Mouse (Mus musculus) hindbrain, postnatal 0 days (tissue): ENCODE results near the gene Slc6a16. TPM values are rescaled to one million over a fixed set of nuclear protein-coding genes. Genes with fewer than 3 reads are reported as not detected.

ENCODE experiments used
- ATAC-seq: fragments of 200-750 bp; cut with Nextera tagmentation; 2 replicates; pipeline ENCODE4 v1.8.0; 2017; ENCODE audit warnings: mild to moderate bottlenecking, moderate TSS enrichment, moderate library complexity
- DNase-seq: peaks from one replicate; pipeline ENCODE4 v3.0.0-alpha.2; 2015; ENCODE audit warnings: low spot score
- H3K27ac ChIP-seq: fragments of 300-500 bp; sonication (generic); 2 replicates; pipeline ENCODE4 v1.5.1; 2014; ENCODE audit warnings: mild to moderate bottlenecking
- H3K27me3 ChIP-seq: fragments of 300-500 bp; sonication (generic); 2 replicates; pipeline ENCODE4 v1.6.1; 2014; ENCODE audit warnings: low read length, mixed read lengths; ENCODE audit not compliant: insufficient read depth
- H3K36me3 ChIP-seq: fragments of 300-500 bp; sonication (generic); 2 replicates; pipeline ENCODE4 v1.6.1; 2014; ENCODE audit warnings: low read length, mixed read lengths; ENCODE audit not compliant: insufficient read depth
- H3K4me1 ChIP-seq: fragments of 300-500 bp; sonication (generic); 2 replicates; pipeline ENCODE4 v1.6.1; 2014; ENCODE audit warnings: antibody characterized with exemption, low read length, mixed read lengths; ENCODE audit not compliant: insufficient read depth
- H3K4me2 ChIP-seq: fragments of 300-500 bp; sonication (generic); 2 replicates; pipeline ENCODE4 v1.6.1; 2014; ENCODE audit warnings: low read depth, mild to moderate bottlenecking, low read length, moderate library complexity, mixed read lengths
- H3K4me3 ChIP-seq: fragments of 300-500 bp; sonication (generic); 2 replicates; pipeline ENCODE4 v1.5.1; 2014; ENCODE audit warnings: low read length
- H3K9ac ChIP-seq: fragments of 300-500 bp; sonication (generic); replicated peaks from 2 replicates; pipeline ENCODE4 v1.6.1; 2014; ENCODE audit warnings: mild to moderate bottlenecking, low read length, moderate library complexity, mixed read lengths
- H3K9me3 ChIP-seq: fragments of 300-500 bp; sonication (generic); 2 replicates; pipeline ENCODE4 v1.6.1; 2016; ENCODE audit warnings: low read length, mixed read lengths
- CTCF ChIP-seq: IDR thresholded peaks from 2 replicates; pipeline ENCODE4 v1.5.1; 2016; ENCODE audit warnings: antibody characterized with exemption, control low read depth, low read depth
- WGBS: fragments of 180-500 bp; shearing (Covaris S2); extraction: QIAGEN DNeasy Blood & Tissue Kit; methylation state at CpG from one replicate; pipeline ENCODE4 v1.1.7; 2014; 5-methylcytosine and 5-hydroxymethylcytosine counted together
- polyA plus RNA-seq: library from polyadenylated mRNA; unstranded; fragments of >200 nt; fragmentation: Nextera tagmentation; extraction: Ambion mirVana; gene quantifications from 2 replicates; pipeline ENCODE4 v1.2.1, GENCODE M21; 2015
- total RNA-seq: library from RNA; depleted of rRNA; stranded (reverse); fragments of >200 nt; gene quantifications from 2 replicates; pipeline ENCODE4 v1.2.3, GENCODE M21; 2014

The Slc6a16 gene
- total and polyA plus RNA-seq, 2 experiments from 2014 or later, result 1.3 to 2.0 TPM

- no peak overlapping the region for H3K4me2 ChIP-seq
- H3K27me3 ChIP-seq, result no peaks in the 10 kb centered on the region
- no peak for TF ChIP-seq CTCF
- H3K4me1 ChIP-seq, result no peaks in the 10 kb centered on the region
- no peaks in the 10 kb centered on the region for H3K9me3 ChIP-seq
- no peak for DNase-seq
- H3K4me3 ChIP-seq, result no peak overlapping the region
- WGBS, result 57% methylated on average over 13 of the region's 13 CpGs
- ATAC-seq, result no peak
- H3K27ac ChIP-seq, result no peak overlapping the region
- H3K36me3 ChIP-seq, result no peaks in the 10 kb centered on the region
- H3K9ac ChIP-seq, result no peak overlapping the region
These were observed 45.3 kb upstream of the Slc6a16 start for GRCm38 (mm10) chr7:45195341-45196175.

- Histone ChIP-seq H3K4me3 (no peak overlapping the region), H3K27me3 (no peaks in the 10 kb centered on the region), H3K4me1 (no peaks in the 10 kb centered on the region), H3K9ac (no peak overlapping the region), H3K9me3 (no peaks in the 10 kb centered on the region), H3K36me3 (no peaks in the 10 kb centered on the region), H3K4me2 (no peak overlapping the region), H3K27ac (no peak overlapping the region)
- WGBS, result 83% methylated on average over 4 of the region's 4 CpGs
- TF ChIP-seq CTCF, result no peak
- DNase-seq (no peak), ATAC-seq (no peak)
These were observed 44.7 kb upstream of the Slc6a16 start for GRCm38 (mm10) chr7:45196176-45196535.

DNA sequence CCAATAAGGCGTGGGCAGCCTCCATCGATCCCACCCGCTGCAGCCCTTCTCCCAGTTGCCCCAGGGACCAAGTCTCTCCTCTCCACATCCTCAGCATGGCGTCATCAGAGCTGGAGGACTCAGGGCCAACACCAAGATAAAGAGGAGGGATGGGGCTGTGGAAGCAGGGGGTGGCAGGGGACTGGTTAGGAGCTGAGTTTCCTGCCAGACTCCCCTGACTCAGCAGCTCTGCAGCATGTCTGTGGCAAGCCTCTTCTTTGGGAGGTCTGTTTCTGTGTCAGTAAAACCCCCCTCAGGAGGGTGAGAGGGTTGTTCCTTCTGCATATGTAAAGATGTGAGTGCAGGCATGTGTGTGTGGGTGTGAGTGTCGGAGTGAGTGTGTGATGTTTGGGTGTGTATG lies 43.9 kb upstream of the Slc6a16 start:
- WGBS, result 77% methylated on average over 5 of the region's 5 CpGs
- Histone ChIP-seq H3K9ac (no peak overlapping the region), H3K4me1 (no peaks in the 10 kb centered on the region), H3K9me3 (no peaks in the 10 kb centered on the region), H3K4me3 (no peak overlapping the region), H3K4me2 (no peak overlapping the region), H3K36me3 (no peaks in the 10 kb centered on the region), H3K27ac (no peak overlapping the region), H3K27me3 (no peaks in the 10 kb centered on the region)
- no peak for ATAC-seq
- no peak for TF ChIP-seq CTCF
- no peak for DNase-seq

DNA sequence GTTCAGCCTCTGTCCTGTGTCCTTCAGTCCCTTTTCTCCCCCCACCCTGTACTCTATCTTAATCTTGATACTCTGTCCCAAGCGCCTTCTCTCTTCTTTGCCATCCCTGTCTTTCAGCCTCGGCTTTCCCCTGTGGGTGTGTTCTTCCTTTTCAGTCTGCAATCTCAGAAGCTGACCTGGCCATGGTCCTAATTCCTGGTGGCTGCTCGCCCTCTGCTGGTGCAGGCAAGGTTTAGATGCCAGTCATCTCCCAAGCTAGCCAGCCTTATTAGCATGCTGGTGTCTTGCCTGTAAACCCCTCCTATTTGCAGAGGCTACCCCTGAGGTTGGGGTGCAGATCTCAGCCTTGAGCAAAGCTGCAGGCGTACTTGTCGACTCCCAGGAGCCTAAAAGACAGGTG lies 42.5 kb upstream of the Slc6a16 start:
- peak; percentile 95 for TF ChIP-seq CTCF
- Histone ChIP-seq H3K4me1 (no peaks in the 10 kb centered on the region), H3K36me3 (no peaks in the 10 kb centered on the region), H3K9ac (no peak overlapping the region), H3K27ac (no peak overlapping the region), H3K27me3 (no peaks in the 10 kb centered on the region), H3K9me3 (no peaks in the 10 kb centered on the region), H3K4me3 (no peak overlapping the region), H3K4me2 (no peak overlapping the region)
- peak; percentile 60; the same call in 1 of the 2 replicates for ATAC-seq
- WGBS, result 11% methylated on average over 5 of the region's 5 CpGs
- peak; percentile 91 for DNase-seq

- ATAC-seq (no peak), DNase-seq (no peak)
- Histone ChIP-seq H3K9ac (no peak overlapping the region), H3K4me3 (no peak overlapping the region), H3K27ac (no peak overlapping the region), H3K4me2 (no peak overlapping the region), H3K9me3 (no peaks in the 10 kb centered on the region), H3K27me3 (no peaks in the 10 kb centered on the region), H3K36me3 (no peaks in the 10 kb centered on the region), H3K4me1 (no peaks in the 10 kb centered on the region)
- WGBS, result 82% methylated on average over 11 of the region's 11 CpGs
- TF ChIP-seq CTCF, result no peak
These were observed 41.9 kb upstream of the Slc6a16 start for GRCm38 (mm10) chr7:45198961-45199360.

DNA sequence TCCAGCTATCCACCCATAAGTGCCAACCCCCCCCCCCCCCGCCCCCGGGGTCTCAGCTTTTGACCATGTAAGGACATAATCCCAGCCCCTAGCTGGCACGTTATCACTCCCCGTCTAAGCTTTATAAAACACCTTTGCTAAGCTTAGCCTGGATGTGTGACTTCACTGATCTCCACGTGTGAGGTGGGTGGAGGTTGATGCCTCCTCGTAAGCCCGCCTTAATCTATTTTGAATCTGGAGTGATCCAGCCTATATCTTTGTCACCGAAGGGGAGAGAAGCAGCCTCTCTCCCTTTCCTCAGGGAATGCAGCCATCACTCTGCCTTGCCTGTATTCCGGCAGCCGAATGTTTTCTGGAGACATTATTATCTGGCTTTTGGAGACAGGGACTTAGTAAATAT lies 38.2 kb upstream of the Slc6a16 start:
- H3K27ac ChIP-seq, result no peak overlapping the region
- H3K4me1 ChIP-seq, result no peaks in the 10 kb centered on the region
- no peaks in the 10 kb centered on the region for H3K27me3 ChIP-seq
- no peak for TF ChIP-seq CTCF
- H3K9ac ChIP-seq, result no peak overlapping the region
- WGBS, result 73% methylated on average over 10 of the region's 10 CpGs
- H3K4me2 ChIP-seq, result no peak overlapping the region
- H3K36me3 ChIP-seq, result no peaks in the 10 kb centered on the region
- no peaks in the 10 kb centered on the region for H3K9me3 ChIP-seq
- no peak for DNase-seq
- ATAC-seq, result no peak
- H3K4me3 ChIP-seq, result no peak overlapping the region
